In the genomic region with DNA sequence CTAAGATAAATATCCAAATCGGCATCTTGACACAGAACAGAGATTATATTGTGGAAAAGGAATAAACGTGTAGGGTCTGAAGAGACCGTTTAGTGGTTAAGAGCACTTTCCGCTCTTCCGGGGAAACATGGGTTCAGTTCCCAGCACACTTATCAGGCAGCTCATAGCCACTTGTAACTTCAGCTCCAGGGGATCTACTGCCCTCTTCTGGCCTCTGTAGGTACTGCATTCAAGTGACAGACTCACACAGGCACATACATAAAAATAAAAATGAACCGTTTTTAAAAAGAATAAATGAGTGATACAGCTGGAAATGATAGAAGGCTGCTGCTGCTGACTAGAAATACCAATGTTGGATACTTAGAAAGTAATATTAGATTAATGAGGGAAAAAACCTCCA, we compare ENCODE assay signal across 14 mouse cellular contexts. TPM values are rescaled to one million over a fixed set of nuclear protein-coding genes. Genes with fewer than 3 reads are reported as not detected.
DNase-seq lines count a peak whose midpoint lies in the region; ATAC-seq and TF ChIP-seq lines count a peak whose summit lies in the region.
"Had no signal": no experiment of that assay in that cellular context is flagged by ENCODE, and none has a peak within 500 bp of the region (broad histone marks: within the 10 kb centered on the region; RNA-seq: fewer than 3 reads in every experiment).

No protein-coding gene starts in this region.

- TF ChIP-seq CTCF in intestine, postnatal 0 days (IDR thresholded peaks at IDR 0.05; ENCODE audit: low read depth), result peak; percentile 69

- H3K9me3 ChIP-seq in intestine, postnatal 0 days (ENCODE audit: control insufficient read depth), result no peaks in the 10 kb centered on the region
- H3K9me3 ChIP-seq in intestine, embryonic 16.5 days (ENCODE audit: control insufficient read depth, low read length), result no peaks in the 10 kb centered on the region
- peaks cover 5% of the 10 kb centered on the region; the same call in 1 of the 2 replicates for H3K9me3 ChIP-seq in forebrain, embryonic 12.5 days
- H3K9me3 ChIP-seq: limb, embryonic 10.5 days had no signal

- no peaks in the 10 kb centered on the region for H3K4me1 ChIP-seq in intestine, postnatal 0 days (replicated peaks; ENCODE audit: control insufficient read depth, insufficient read depth, low read length)
- peaks cover 4% of the 10 kb centered on the region; the same call in 1 of the 2 replicates for H3K4me1 ChIP-seq in intestine, embryonic 16.5 days (ENCODE audit: control insufficient read depth, insufficient read depth, low read length)
- no peaks in the 10 kb centered on the region for H3K4me1 ChIP-seq in forebrain, embryonic 12.5 days
- H3K4me1 ChIP-seq: midbrain, embryonic 13.5 days; neural tube, embryonic 13.5 days had no signal

- no peak overlapping the region for H3K27ac ChIP-seq in intestine, postnatal 0 days (ENCODE audit: low read depth, low read length)
- H3K27ac ChIP-seq in intestine, embryonic 16.5 days (ENCODE audit: low read length), result no peak overlapping the region
- no peak overlapping the region for H3K27ac ChIP-seq in forebrain, embryonic 12.5 days
- H3K27ac ChIP-seq: limb, embryonic 10.5 days; midbrain, embryonic 13.5 days; neural tube, embryonic 13.5 days had no signal

- H3K4me2 ChIP-seq in intestine, postnatal 0 days (replicated peaks; ENCODE audit: low read depth), result no peak overlapping the region
- H3K4me2 ChIP-seq in intestine, embryonic 16.5 days (ENCODE audit: low read depth, low read length), result no peak overlapping the region
- no peak overlapping the region for H3K4me2 ChIP-seq in forebrain, embryonic 12.5 days
- H3K4me2 ChIP-seq: midbrain, embryonic 13.5 days; neural tube, embryonic 13.5 days had no signal

- ATAC-seq in intestine, postnatal 0 days, result no peak
- ATAC-seq in intestine, embryonic 16.5 days, result no peak
- no peak for ATAC-seq in forebrain, embryonic 12.5 days (ENCODE audit: low FRiP score)
- ATAC-seq: midbrain, embryonic 13.5 days had no signal

- 89% methylated on average over 6 of the region's 6 CpGs for WGBS in intestine, postnatal 0 days
- WGBS in intestine, embryonic 16.5 days, result 91% methylated on average over 6 of the region's 6 CpGs
- 89% methylated on average over 6 of the region's 6 CpGs for WGBS in forebrain, embryonic 12.5 days

- H3K36me3 ChIP-seq in intestine, postnatal 0 days (ENCODE audit: control insufficient read depth, insufficient read depth), result no peaks in the 10 kb centered on the region
- H3K36me3 ChIP-seq in intestine, embryonic 16.5 days (ENCODE audit: control insufficient read depth, insufficient read depth, low read length), result no peaks in the 10 kb centered on the region
- H3K36me3 ChIP-seq in forebrain, embryonic 12.5 days (replicated peaks), result no peaks in the 10 kb centered on the region
- H3K36me3 ChIP-seq: limb, embryonic 10.5 days; midbrain, embryonic 13.5 days; neural tube, embryonic 13.5 days had no signal

- H3K9ac ChIP-seq in intestine, postnatal 0 days (ENCODE audit: low read depth, low read length), result no peak overlapping the region
- no peak overlapping the region for H3K9ac ChIP-seq in intestine, embryonic 16.5 days (ENCODE audit: low read depth, low read length)
- H3K9ac ChIP-seq in forebrain, embryonic 12.5 days, result no peak overlapping the region
- H3K9ac ChIP-seq: midbrain, embryonic 13.5 days; neural tube, embryonic 13.5 days had no signal

- H3K27me3 ChIP-seq in intestine, postnatal 0 days (replicated peaks; ENCODE audit: control insufficient read depth, insufficient read depth, low read length), result no peaks in the 10 kb centered on the region
- H3K27me3 ChIP-seq in intestine, embryonic 16.5 days (replicated peaks; ENCODE audit: control insufficient read depth, insufficient read depth, low read length), result no peaks in the 10 kb centered on the region
- H3K27me3 ChIP-seq in forebrain, embryonic 12.5 days, result 0 out of 2 replicates have a peak, but pooled peaks cover 5% of the 10 kb centered on the region
- H3K27me3 ChIP-seq: neural tube, embryonic 13.5 days had no signal

- DNase-seq in thymus, postnatal 4 days, result peak; percentile 24
- no peak for DNase-seq in thymus, adult 18-20 months
- DNase-seq in ZHBTc4 (ENCODE audit: low read depth, low spot score), result peak; percentile 50
- DNase-seq in retina, embryonic 14.5 days (ENCODE audit: low spot score), result no peak
- no peak for DNase-seq in heart, adult 8-10 months (ENCODE audit: low spot score)
- DNase-seq: cerebellum, postnatal 25 days; heart, postnatal 14 days; kidney, adult 11 months had no signal

- H3K4me3 ChIP-seq in intestine, postnatal 0 days (ENCODE audit: low read depth, low read length), result no peak overlapping the region
- H3K4me3 ChIP-seq in intestine, embryonic 16.5 days (ENCODE audit: low read length), result no peak overlapping the region
- H3K4me3 ChIP-seq in forebrain, embryonic 12.5 days (replicated peaks), result no peak overlapping the region
- H3K4me3 ChIP-seq: limb, embryonic 10.5 days; midbrain, embryonic 13.5 days; neural tube, embryonic 13.5 days had no signal

RNA-seq across cellular contexts. Expression of gene Tspan11, which starts 7.9 kb away (rescaled TPM):
- polyA plus RNA-seq in intestine, postnatal 0 days (2015; fragmentation: Nextera tagmentation; extraction: Ambion mirVana), result 2.7 and 3.8 TPM in 2 replicates
- polyA plus RNA-seq in intestine, embryonic 16.5 days (2015; fragmentation: Nextera tagmentation; extraction: Ambion mirVana), result 2.5 and 3.5 TPM in 2 replicates
- 1 to 10 TPM in 1 of 4 experiments, under 1 TPM in 3; 0.79 to 1.7 (median 0.82) TPM for total RNA-seq in heart, adult 8-10 months (2022)
- 11.9 and 13.0 TPM in 2 replicates for polyA plus RNA-seq in forebrain, embryonic 12.5 days (2016; fragmentation: Nextera tagmentation; extraction: Ambion mirVana)

Comparison
In these comparisons a context has a peak if more than half of its experiments do, and no peak if none do; other contexts are left out.
1. DNase-seq: peak in thymus, postnatal 4 days (single experiment) and ZHBTc4 (single experiment); none in thymus, adult 18-20 months (0 of 2), retina, embryonic 14.5 days (single experiment) and heart, adult 8-10 months (single experiment).